Mouse (Mus musculus) B cell, adult 2 months (primary cell): Measurements from ENCODE around the gene Ankrd37.

Experiments
- DNase-seq, 2 experiments: peaks; one replicate each; pipeline ENCODE4 v3.0.0; 2022

Ankrd37 gene

GRCm38 (mm10) chr8:46005596-46005995 is at the start of gene Ankrd37:
TSS of gene Ankrd37 (minus strand) at chr8:46005707.
- DNase-seq, result no peak

DNA sequence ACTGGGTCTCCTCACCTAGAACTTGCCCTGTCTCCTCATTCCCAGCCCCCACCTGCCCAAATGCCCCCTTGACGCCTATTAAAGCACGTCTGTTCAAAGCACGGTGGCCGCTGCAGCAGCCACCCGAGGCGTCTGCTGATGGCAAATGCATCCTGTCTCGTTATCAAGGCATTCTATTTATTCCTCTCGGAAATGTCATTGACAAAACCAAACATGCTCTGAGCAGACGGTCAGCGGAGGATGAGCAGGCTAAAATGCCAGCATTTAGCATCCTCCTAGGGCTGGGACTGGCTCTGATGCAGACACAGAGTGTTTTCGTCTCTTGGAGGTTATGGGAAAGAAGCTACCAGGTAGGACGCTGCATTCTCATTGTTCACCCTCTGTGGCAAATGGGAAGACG is 34.8 kb upstream of the Ankrd37 start:
- DNase-seq, result no peak

- no peak for DNase-seq
Observed at GRCm38 (mm10) chr8:46039666-46040065, 34.2 kb upstream of the Ankrd37 start.

DNA sequence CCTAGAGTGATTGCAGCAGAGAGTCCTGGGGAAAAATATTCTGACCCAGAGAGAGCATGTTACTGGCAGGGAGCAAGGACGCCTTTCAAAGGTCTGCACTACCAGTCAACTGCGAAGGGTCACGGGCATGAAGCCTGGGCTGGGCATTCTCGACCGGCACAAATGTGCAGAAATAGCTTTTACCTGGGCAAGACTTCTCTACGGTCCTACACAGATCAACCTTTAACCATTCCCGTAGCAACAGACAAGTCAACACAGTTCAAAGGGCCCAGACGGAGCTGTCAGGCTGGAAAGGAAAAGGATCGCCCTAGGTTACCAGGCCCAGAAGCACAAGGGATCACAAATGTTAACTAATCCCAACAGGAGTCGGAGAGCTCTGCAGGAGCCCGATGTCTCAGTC is 30.7 kb upstream of the Ankrd37 start:
- DNase-seq, result no peak

DNA sequence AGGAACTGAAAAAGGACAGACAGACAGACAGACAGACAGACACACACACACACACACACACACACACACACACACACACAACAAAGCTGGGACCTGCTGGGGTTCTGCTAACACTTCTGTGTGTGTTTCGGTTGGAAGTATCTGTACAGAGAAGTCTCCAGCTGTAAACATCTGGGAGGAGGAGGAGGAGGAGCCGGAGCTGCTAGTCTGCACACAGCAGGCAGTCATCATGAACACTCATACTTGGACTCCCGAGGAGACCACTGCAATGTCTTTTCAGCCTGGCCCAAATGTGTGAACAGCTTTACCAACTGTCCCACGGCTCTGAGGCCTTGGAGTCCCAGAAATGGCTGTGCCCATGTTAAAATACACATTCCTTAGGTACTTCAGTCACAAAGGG is 18.9 kb upstream of the Ankrd37 start:
- DNase-seq, result no peak

DNA sequence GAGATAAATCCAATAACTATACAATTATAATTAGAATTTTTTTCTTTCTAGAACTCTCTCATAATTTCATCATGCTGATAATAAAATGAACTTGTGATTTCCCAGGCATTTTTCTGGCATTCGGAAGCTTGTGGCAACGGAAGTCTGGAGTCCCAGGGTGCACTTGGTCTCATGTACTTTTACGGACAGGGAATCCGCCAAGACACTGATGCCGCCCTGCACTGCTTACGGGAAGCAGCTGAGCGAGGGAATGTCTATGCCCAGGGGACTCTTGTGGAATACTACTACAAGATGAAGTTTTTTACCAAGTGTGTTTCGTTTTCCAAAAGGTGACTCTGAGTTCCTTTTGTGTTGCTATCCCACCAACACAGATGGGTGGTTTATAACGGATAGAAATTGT is 17.3 kb upstream of the Ankrd37 start:
- DNase-seq, result no peak

GRCm38 (mm10) chr8:46022203-46022602 is 16.7 kb upstream of the Ankrd37 start:
- DNase-seq, result no peak

DNA sequence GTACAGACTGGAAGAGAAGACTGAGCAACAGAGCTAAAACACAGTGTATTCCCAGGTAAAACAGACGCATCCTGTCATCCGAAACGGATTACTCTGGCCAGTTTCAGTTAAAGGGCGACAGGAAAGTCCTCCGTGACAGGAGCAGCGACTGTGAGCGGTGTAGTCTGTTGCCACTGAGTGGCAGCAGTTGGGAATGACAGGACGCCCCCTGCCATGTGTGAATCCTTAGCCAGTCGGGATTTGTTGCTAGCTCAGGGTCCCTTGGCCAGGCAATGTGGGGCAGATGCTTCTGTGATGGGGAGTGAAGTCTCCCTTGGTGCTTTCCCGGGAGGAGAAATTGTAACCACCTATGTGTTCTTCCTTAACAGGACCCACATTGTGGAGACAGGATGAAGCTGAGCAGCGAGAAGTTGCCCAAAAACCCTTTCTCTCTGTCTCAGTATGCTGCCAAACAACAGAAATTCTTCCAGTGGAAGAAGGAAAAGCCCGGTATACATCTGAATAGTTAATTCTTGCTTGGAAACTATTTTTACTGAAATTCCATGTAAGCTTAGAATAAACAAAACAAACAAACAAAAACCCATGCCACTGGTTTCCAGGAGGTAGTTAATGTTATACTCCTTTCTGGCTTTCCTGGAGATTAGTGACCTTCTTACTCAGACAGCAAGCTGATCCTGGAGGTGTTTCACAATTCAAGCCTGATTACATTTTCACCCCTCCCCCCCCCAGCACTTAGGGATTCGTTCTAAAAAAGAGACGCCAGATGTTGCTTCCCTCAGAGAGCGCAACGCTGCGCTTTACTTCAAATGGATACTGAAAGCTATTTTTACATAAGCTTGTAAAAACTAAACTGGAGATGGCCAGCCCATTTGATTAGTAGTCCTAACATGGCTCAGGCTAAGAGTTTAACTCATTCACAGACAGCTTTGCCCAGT is 5.5 kb upstream of the Ankrd37 start:
- DNase-seq, result no peak

DNA sequence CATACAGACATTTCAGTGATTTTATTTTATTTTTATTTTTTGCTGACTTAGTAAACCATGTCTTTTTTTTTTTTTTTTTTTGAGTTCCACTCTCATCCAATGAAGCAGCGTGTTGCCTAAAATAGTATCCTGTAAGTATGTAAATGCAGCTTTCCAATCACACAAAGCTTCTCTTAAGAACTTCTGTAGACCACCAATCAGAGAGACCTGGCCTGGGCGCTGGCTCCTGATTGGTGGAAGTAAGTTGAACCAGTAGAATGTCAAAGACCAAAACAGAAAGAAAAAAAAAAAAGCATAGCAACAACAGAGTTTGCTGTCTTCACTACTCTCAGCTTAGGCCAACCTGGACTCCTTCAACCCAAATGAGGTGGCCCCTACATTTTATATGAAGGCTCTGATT is 4.8 kb upstream of the Ankrd37 start:
- no peak for DNase-seq

- no peak for DNase-seq
Observed at GRCm38 (mm10) chr8:46007050-46007672, 1.7 kb upstream of the Ankrd37 start.

GRCm38 (mm10) chr8:45999784-46000705 is 5.5 kb downstream of the Ankrd37 start:
- peak; percentile 97 for DNase-seq

GRCm38 (mm10) chr8:45999138-45999783 is 6.2 kb downstream of the Ankrd37 start, which contains the start of gene Lrp2bp:
TSS of gene Lrp2bp (plus strand) at chr8:45999303.
- peak; percentile 24 to 30 for DNase-seq

DNA sequence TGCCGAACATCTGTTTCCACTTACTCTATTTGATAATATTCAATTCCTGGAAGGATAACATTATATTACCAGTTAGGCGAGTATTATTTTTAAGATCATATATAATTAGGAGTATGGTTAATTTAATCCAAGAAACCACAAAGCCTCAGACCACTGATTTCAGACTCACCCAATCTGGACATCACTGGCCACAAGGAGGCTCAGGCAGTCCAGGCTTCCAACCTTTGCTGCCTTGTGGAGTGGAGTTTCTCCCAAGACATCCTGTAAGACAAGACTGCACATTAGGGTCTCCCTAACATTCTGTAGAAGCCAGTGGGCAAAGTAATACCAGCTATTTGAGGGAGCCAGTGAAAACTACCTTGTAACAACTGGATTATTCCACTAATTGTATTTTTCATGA is 7.3 kb downstream of the Ankrd37 start:
- DNase-seq, result no peak

DNA sequence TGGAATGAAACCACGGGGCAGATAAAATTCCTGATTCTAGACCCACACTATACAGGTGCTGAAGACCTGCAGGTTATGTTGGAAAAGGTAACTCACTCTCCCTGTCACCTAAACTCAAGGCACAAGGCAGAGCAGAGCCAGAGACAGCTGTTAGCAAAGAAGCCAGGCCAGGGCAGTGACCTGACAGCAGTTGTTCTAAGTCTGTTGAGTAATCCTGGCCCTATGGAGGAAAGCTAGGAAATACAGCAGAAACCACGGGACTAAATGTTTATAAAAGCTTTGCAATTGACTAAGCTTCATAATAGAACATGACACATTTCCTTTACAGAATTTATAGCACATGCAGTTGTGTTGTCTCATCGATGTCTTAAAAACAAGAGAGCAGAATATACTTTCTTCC is 9.9 kb downstream of the Ankrd37 start:
- DNase-seq, result no peak

GRCm38 (mm10) chr8:45994111-45994510 is 11.4 kb downstream of the Ankrd37 start:
- DNase-seq, result peak; percentile 31 to 48

DNA sequence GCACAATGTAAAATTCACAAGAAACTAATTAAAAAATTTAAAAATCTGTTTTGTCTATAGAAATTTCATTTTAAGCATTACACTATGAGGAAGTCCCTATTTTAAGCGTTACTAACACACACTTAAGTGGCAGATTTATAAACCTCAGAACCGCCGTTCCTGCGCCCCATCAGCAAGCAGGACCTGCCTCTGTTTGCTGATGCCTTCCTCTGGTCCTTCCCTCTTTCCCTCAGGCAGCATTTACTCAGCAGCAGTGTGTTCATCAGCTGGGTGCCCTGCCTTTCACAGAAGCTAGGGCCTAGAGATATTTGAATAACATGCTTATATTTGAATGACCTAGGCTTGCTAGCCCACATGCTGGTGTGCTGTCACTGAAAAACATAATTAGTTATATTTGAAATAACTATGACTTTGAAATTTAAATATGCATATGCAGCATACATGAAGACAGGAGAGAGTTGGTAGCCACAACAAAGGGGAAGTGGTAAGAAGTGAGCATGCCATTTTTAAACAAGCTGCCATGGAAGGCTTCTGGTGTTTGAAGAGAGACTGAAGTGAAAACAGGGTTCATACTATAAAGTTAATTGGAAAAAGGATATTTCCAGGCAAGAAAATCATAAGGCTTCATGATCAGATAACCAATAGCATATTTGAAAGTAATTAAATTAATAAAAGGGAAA is 14.7 kb downstream of the Ankrd37 start:
- no peak for DNase-seq

GRCm38 (mm10) chr8:45988189-45988588 is 17.3 kb downstream of the Ankrd37 start:
- DNase-seq, result no peak

DNA sequence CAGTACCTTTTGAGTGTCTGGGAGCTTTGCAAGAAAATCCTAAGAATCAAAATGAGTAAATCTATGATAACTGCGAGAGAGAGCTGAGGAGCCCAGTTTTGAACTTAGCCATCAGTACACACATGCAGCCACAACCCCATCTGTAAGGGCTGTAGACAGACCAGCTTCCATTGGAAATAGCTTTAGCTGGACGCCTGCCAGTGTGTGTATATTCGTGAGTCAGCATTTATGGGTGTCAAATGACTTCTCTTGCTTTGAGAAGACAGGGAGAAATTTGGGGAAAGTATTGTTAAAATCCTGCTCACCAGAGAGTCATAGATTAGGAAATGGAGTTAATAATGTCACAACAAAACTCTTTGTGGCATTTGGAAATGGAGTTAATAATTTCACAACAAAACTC is 18.8 kb downstream of the Ankrd37 start:
- no peak for DNase-seq

GRCm38 (mm10) chr8:45975837-45976468 is 29.6 kb downstream of the Ankrd37 start:
- peak in 1 of 2 experiments; percentile 7 for DNase-seq

GRCm38 (mm10) chr8:45975126-45975836 is 30.2 kb downstream of the Ankrd37 start, which contains the start of the genes 1700029J07Rik and Ufsp2:
TSS of gene 1700029J07Rik (minus strand) at chr8:45975252.
TSS of gene Ufsp2 (plus strand) at chr8:45975528.
- peak; percentile 97 to 98 for DNase-seq
